Mouse (Mus musculus) liver, embryonic 14.5 days (tissue): ENCODE measurements around the gene Shroom3. TPM values are rescaled to one million over a fixed set of nuclear protein-coding genes. Genes with fewer than 3 reads are reported as not detected.

Experiments used
- ATAC-seq: fragments of 200-750 bp; cut with Nextera tagmentation; 2 replicates; pipeline ENCODE4 v1.8.0; 2017; ENCODE audit warnings: moderate number of reproducible peaks, mild to moderate bottlenecking, moderate library complexity; ENCODE audit not compliant: insufficient read depth
- DNase-seq, 3 experiments: peaks; one replicate each; pipeline ENCODE4 v3.0.0-alpha.2; 2012 to 2013; ENCODE audit warnings: low read depth in 3 of 3, low spot score in 3 of 3
- H3K27ac ChIP-seq: fragments of 300-500 bp; sonication (generic); 2 replicates; pipeline ENCODE4 v1.5.1; 2014; ENCODE audit warnings: moderate library complexity, mild to moderate bottlenecking, control low read depth, inconsistent platforms
- H3K27me3 ChIP-seq: fragments of 300-500 bp; sonication (generic); 2 replicates; pipeline ENCODE4 v1.6.1; 2014; ENCODE audit warnings: mild to moderate bottlenecking, low read length, moderate library complexity; ENCODE audit not compliant: control insufficient read depth, insufficient read depth
- H3K36me3 ChIP-seq: fragments of 300-500 bp; sonication (generic); replicated peaks from 2 replicates; pipeline ENCODE4 v1.6.1; 2014; ENCODE audit warnings: low read depth; ENCODE audit not compliant: control insufficient read depth, insufficient read depth
- H3K4me1 ChIP-seq, 2 experiments: fragments of 200-500 bp in 1 of 2; fragments of 300-500 bp in 1 of 2; sonication (generic) in 1 of 2; replicated peaks; 2 replicates each; pipeline ENCODE4 v1.6.1; 2012 to 2014; ENCODE audit warnings: antibody characterized with exemption in 1 of 2, inconsistent platforms in 1 of 2, low read length in 1 of 2; ENCODE audit not compliant: control insufficient read depth in 2 of 2, insufficient read depth in 2 of 2
- H3K4me2 ChIP-seq: fragments of 300-500 bp; sonication (generic); 2 replicates; pipeline ENCODE4 v1.6.1; 2014; ENCODE audit warnings: low read depth, mild to moderate bottlenecking, control low read depth, moderate library complexity
- H3K4me3 ChIP-seq, 2 experiments: fragments of 200-500 bp in 1 of 2; fragments of 300-500 bp in 1 of 2; sonication (generic) in 1 of 2; 2 replicates each; pipeline ENCODE4 v1.5.1; 2012 to 2014; ENCODE audit warnings: low read depth in 2 of 2, low read length in 2 of 2, mild to moderate bottlenecking in 2 of 2, control low read depth in 1 of 2, inconsistent platforms in 1 of 2, moderate library complexity in 1 of 2; ENCODE audit not compliant: insufficient read depth in 1 of 2
- H3K9ac ChIP-seq: fragments of 300-500 bp; sonication (generic); replicated peaks from 2 replicates; pipeline ENCODE4 v1.6.1; 2014; ENCODE audit warnings: mild to moderate bottlenecking, control low read depth, moderate library complexity
- H3K9me3 ChIP-seq: fragments of 300-500 bp; sonication (generic); 2 replicates; pipeline ENCODE4 v1.6.1; 2016; ENCODE audit warnings: low read length, mixed read lengths; ENCODE audit not compliant: control insufficient read depth
- CTCF ChIP-seq: IDR thresholded peaks from 2 replicates; pipeline ENCODE4 v1.5.1; 2016; ENCODE audit warnings: antibody characterized with exemption, low read depth, control low read depth
- EP300 ChIP-seq: IDR thresholded peaks from 2 replicates; pipeline ENCODE4 v1.6.1; 2016; ENCODE audit warnings: antibody characterized with exemption, low read depth
- WGBS: fragments of 180-500 bp; shearing (Covaris S2); extraction: QIAGEN DNeasy Blood & Tissue Kit; methylation state at CpG from one replicate; pipeline ENCODE4 v1.1.7; 2014; ENCODE audit not compliant: insufficient replicate concordance; 5-methylcytosine and 5-hydroxymethylcytosine counted together
- polyA plus RNA-seq, 2 experiments: library from polyadenylated mRNA; depleted of rRNA in 1 of 2; stranded (reverse) in 1 of 2; unstranded in 1 of 2; fragments of >200 nt; fragmentation: Nextera tagmentation in 1 of 2; extraction: Ambion mirVana in 1 of 2; gene quantifications; 2 replicates each; pipeline versions ENCODE4 v1.2.1 to v1.2.3; 2012 to 2014

Shroom3 gene
- polyA plus RNA-seq, 2 experiments, result 0.11 to 0.30 TPM

- WGBS, result 50% methylated on average over 4 of the region's 4 CpGs
- ATAC-seq, result no peak
Observed at GRCm38 (mm10) chr5:92872182-92872581, 188.9 kb downstream of the Shroom3 start.

GRCm38 (mm10) chr5:92872991-92873390, 189.8 kb downstream of the Shroom3 start:
- no peak overlapping the region for H3K4me3 ChIP-seq
- H3K9me3 ChIP-seq, result no peaks in the 10 kb centered on the region
- TF ChIP-seq CTCF, result no peak
- no peak for TF ChIP-seq EP300
- H3K36me3 ChIP-seq, result no peaks in the 10 kb centered on the region
- no peak overlapping the region for H3K4me2 ChIP-seq
- H3K4me1 ChIP-seq, result no peaks in the 10 kb centered on the region
- H3K27me3 ChIP-seq, result no peaks in the 10 kb centered on the region
- H3K9ac ChIP-seq, result no peak overlapping the region
- DNase-seq (no peak), ATAC-seq (no peak)
- no peak overlapping the region for H3K27ac ChIP-seq
- WGBS, result 59% methylated on average over 2 of the region's 2 CpGs

More at GRCm38 (mm10) chr5:92872182-92872581, 188.9 kb downstream of the Shroom3 start:
- H3K9me3 ChIP-seq, result no peaks in the 10 kb centered on the region
- H3K27me3 ChIP-seq, result no peaks in the 10 kb centered on the region
- no peak overlapping the region for H3K27ac ChIP-seq
- no peak for DNase-seq
- no peak overlapping the region for H3K9ac ChIP-seq
- no peaks in the 10 kb centered on the region for H3K36me3 ChIP-seq
- no peak overlapping the region for H3K4me2 ChIP-seq
- H3K4me3 ChIP-seq, result no peak overlapping the region
- no peaks in the 10 kb centered on the region for H3K4me1 ChIP-seq
- no peak for TF ChIP-seq EP300
- TF ChIP-seq CTCF, result no peak

- H3K4me3 ChIP-seq, result no peak overlapping the region
- H3K36me3 ChIP-seq, result no peaks in the 10 kb centered on the region
- no peak for DNase-seq
- no peaks in the 10 kb centered on the region for H3K27me3 ChIP-seq
- no peaks in the 10 kb centered on the region for H3K9me3 ChIP-seq
- H3K4me2 ChIP-seq, result no peak overlapping the region
- ATAC-seq, result no peak
- no peaks in the 10 kb centered on the region for H3K4me1 ChIP-seq
- TF ChIP-seq EP300, result no peak
- no peak for TF ChIP-seq CTCF
- H3K9ac ChIP-seq, result no peak overlapping the region
- H3K27ac ChIP-seq, result no peak overlapping the region
Observed at GRCm38 (mm10) chr5:92873518-92873917, 190.3 kb downstream of the Shroom3 start.

- Histone ChIP-seq H3K4me3 (no peak overlapping the region), H3K9ac (no peak overlapping the region), H3K9me3 (no peaks in the 10 kb centered on the region), H3K36me3 (no peaks in the 10 kb centered on the region), H3K27ac (no peak overlapping the region), H3K4me2 (no peak overlapping the region), H3K4me1 (0 out of 4 replicates have a peak, but pooled peaks cover 0 to under 1% of the 10 kb centered on the region in 2 experiments), H3K27me3 (no peaks in the 10 kb centered on the region)
- 76% methylated on average over 10 of the region's 10 CpGs for WGBS
- DNase-seq (no peak), ATAC-seq (no peak)
- TF ChIP-seq CTCF (no peak), EP300 (no peak)
Observed at GRCm38 (mm10) chr5:92875836-92876235, 192.6 kb downstream of the Shroom3 start.

GRCm38 (mm10) chr5:92877104-92877503, 193.9 kb downstream of the Shroom3 start:
- H3K9me3 ChIP-seq, result no peaks in the 10 kb centered on the region
- H3K36me3 ChIP-seq, result no peaks in the 10 kb centered on the region
- H3K9ac ChIP-seq, result no peak overlapping the region
- no peak overlapping the region for H3K27ac ChIP-seq
- 41% methylated on average over 3 of the region's 3 CpGs for WGBS
- DNase-seq, result no peak
- TF ChIP-seq EP300 (no peak), CTCF (no peak)
- no peak for ATAC-seq
- no peak overlapping the region for H3K4me3 ChIP-seq
- no peaks in the 10 kb centered on the region for H3K27me3 ChIP-seq
- H3K4me2 ChIP-seq, result no peak overlapping the region
- H3K4me1 ChIP-seq, result 0 out of 4 replicates have a peak, but pooled peaks cover 0 to 2% of the 10 kb centered on the region in 2 experiments
